Mouse (Mus musculus): ENCODE results near the gene Cby1. TPM values are rescaled to one million over a fixed set of nuclear protein-coding genes. Genes with fewer than 3 reads are reported as not detected.

Cby1 gene
- 3.9 and 4.2 TPM in 2 replicates for polyA plus RNA-seq (2012; rRNA removed)

DNA sequence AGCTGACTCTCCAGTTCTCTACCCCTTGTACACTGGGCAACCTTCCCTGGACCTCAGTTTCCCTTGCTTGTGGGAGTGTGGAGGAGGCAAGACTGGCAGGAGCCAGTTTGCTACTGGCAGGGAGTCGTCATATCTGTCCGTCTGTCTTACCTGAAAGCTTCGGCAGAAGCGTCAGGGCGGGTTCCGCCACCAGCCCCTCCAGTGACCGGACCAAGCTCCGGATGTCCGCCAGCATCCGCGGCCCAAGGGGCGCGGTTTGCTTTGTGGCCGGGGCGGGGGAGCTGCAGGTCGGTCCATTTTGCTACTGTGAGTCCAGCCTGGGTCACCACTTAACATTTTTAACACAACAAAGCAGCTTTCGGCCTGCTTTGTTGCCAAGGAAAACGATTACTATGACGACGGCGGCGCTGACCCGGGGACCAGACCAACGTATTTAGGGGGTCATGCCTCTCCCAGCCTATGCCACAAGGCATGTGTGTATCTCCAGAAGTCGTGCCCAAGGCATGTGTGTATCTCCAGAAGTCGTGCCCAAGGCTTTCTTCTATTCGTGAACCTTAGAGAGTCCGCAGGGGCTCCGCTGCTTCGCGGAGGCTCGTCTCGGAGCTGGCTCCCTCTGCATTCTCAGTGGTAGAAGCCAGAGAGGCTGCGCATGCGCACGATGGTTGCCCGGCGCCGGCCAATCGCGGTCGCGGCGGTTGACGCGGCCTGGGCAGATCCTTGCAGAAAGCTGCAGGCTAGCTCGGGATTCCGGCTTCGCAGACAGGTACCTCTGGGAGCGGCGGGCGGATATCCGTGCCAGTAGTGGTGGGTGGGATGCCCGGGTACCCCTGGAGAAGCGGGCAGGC lies at the start of gene Cby1, which contains the start of gene Fam227a:
Cby1 (plus strand) TSS at position 669 of the 845 bp plus-strand sequence.
Fam227a (minus strand) TSS at position 426 of the 845 bp plus-strand sequence.
- peak; percentile 81 to 90 for DNase-seq (ENCODE audit: low read depth in 1 of 2, low spot score in 2 of 2)

GRCm38 (mm10) chr15:79609226-79609625 lies 49.8 kb upstream of the Cby1 start:
- WGBS: 88% methylated on average over 2 of the region's 2 CpGs
- TF ChIP-seq POLR2A (IDR thresholded peaks at IDR 0.05; ENCODE audit: low read depth, low read length) (no peak), CTCF (IDR thresholded peaks at IDR 0.05; ENCODE audit: extremely low read depth, insufficient read depth, insufficient read length, insufficient replicate concordance) (no peak)
- no peak for DNase-seq (ENCODE audit: low read depth in 1 of 2, low spot score in 2 of 2)
- 0 out of 2 replicates have a peak, but pooled peaks cover 2% of the 10 kb centered on the region for H3K4me1 ChIP-seq (ENCODE audit: control insufficient read depth, insufficient read depth, insufficient read length)
- peaks cover 8% of the 10 kb centered on the region for H3K27me3 ChIP-seq (ENCODE audit: control insufficient read depth, insufficient read depth, low read length)
- no peaks in the 10 kb centered on the region for H3K36me3 ChIP-seq (ENCODE audit: control insufficient read depth, insufficient read depth, low read length)
- no peak overlapping the region for H3K4me3 ChIP-seq (ENCODE audit: extremely low read depth, insufficient read depth, insufficient read length)
- no peak overlapping the region for H3K27ac ChIP-seq (ENCODE audit: insufficient read depth, low read length)

More for the DNA sequence above, at the start of gene Cby1, which contains the start of gene Fam227a:
- Histone ChIP-seq H3K4me1 (ENCODE audit: control insufficient read depth, insufficient read depth, insufficient read length) (no peaks in the 10 kb centered on the region), H3K36me3 (ENCODE audit: control insufficient read depth, insufficient read depth, low read length) (no peaks in the 10 kb centered on the region), H3K4me3 (ENCODE audit: extremely low read depth, insufficient read depth, insufficient read length) (peak within 1 kb of the TSS; percentile 85), H3K27ac (ENCODE audit: insufficient read depth, low read length) (peak within 1 kb of the TSS; percentile 95), H3K27me3 (ENCODE audit: control insufficient read depth, insufficient read depth, low read length) (no peaks in the 10 kb centered on the region)
- under 1% methylated on average over 55 of the region's 55 CpGs for WGBS
- TF ChIP-seq CTCF (IDR thresholded peaks at IDR 0.05; ENCODE audit: extremely low read depth, insufficient read depth, insufficient read length, insufficient replicate concordance) (no peak), POLR2A (IDR thresholded peaks at IDR 0.05; ENCODE audit: low read depth, low read length) (no peak)

- Histone ChIP-seq H3K4me3 (ENCODE audit: extremely low read depth, insufficient read depth, insufficient read length) (no peak overlapping the region), H3K36me3 (ENCODE audit: control insufficient read depth, insufficient read depth, low read length) (no peaks in the 10 kb centered on the region), H3K27ac (ENCODE audit: insufficient read depth, low read length) (no peak overlapping the region), H3K4me1 (ENCODE audit: control insufficient read depth, insufficient read depth, insufficient read length) (no peaks in the 10 kb centered on the region), H3K27me3 (ENCODE audit: control insufficient read depth, insufficient read depth, low read length) (no peaks in the 10 kb centered on the region)
- no peak for DNase-seq (ENCODE audit: low read depth in 1 of 2, low spot score in 2 of 2)
- WGBS: 90% methylated on average over 7 of the region's 7 CpGs
- no peak for TF ChIP-seq CTCF (IDR thresholded peaks at IDR 0.05; ENCODE audit: extremely low read depth, insufficient read depth, insufficient read length, insufficient replicate concordance)
- TF ChIP-seq POLR2A (IDR thresholded peaks at IDR 0.05; ENCODE audit: low read depth, low read length): no peak
These were observed 43.5 kb upstream of the Cby1 start for GRCm38 (mm10) chr15:79615501-79615900.

DNA sequence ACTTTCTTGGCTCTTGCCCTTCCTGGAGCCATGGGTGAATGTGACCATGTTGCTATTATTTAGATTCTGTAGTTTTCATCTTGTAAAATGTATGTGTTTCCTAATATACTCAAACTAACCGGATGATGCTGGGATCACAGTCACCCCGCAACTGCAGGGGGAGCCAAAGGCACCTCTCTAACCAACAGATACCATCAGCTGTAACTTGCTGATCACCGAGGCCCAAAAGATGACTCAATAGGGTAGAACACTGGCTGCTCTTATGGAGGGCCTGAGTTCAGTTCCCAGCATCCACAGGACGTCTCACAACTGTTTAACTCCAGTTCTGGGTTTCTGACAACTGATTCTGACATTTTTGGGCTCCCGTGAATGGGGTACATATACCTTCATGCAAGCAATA lies 42.3 kb upstream of the Cby1 start:
- H3K4me3 ChIP-seq (ENCODE audit: extremely low read depth, insufficient read depth, insufficient read length): no peak overlapping the region
- no peak overlapping the region for H3K27ac ChIP-seq (ENCODE audit: insufficient read depth, low read length)
- no peak for DNase-seq (ENCODE audit: low read depth in 1 of 2, low spot score in 2 of 2)
- no peaks in the 10 kb centered on the region for H3K36me3 ChIP-seq (ENCODE audit: control insufficient read depth, insufficient read depth, low read length)
- WGBS: 73% methylated on average over 5 of the region's 5 CpGs
- H3K27me3 ChIP-seq (ENCODE audit: control insufficient read depth, insufficient read depth, low read length): no peaks in the 10 kb centered on the region
- no peaks in the 10 kb centered on the region for H3K4me1 ChIP-seq (ENCODE audit: control insufficient read depth, insufficient read depth, insufficient read length)
- no peak for TF ChIP-seq CTCF (IDR thresholded peaks at IDR 0.05; ENCODE audit: extremely low read depth, insufficient read depth, insufficient read length, insufficient replicate concordance)
- TF ChIP-seq POLR2A (IDR thresholded peaks at IDR 0.05; ENCODE audit: low read depth, low read length): no peak

DNA sequence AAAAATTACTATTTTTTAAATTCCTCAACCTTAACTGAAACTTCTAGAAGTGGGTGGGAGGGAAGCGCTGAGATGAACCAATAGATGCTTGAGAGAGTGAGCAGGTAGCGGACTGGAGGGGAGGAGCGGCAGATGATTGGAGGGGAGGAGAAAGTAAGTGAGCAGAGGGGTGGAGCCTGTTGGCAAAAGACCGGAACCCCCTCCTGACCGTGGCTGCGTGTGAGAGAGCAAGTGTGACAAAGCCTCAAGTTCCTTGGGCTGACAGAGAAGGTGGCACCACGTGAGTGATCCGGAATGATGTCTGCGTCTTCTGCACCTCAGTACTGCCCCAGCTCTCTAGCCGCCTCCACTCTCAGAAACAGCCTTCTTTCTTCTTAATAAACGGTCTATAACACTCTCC lies 41.9 kb upstream of the Cby1 start:
- H3K27me3 ChIP-seq (ENCODE audit: control insufficient read depth, insufficient read depth, low read length): no peaks in the 10 kb centered on the region
- DNase-seq (ENCODE audit: low read depth in 1 of 2, low spot score in 2 of 2): no peak
- TF ChIP-seq POLR2A (IDR thresholded peaks at IDR 0.05; ENCODE audit: low read depth, low read length) (no peak), CTCF (IDR thresholded peaks at IDR 0.05; ENCODE audit: extremely low read depth, insufficient read depth, insufficient read length, insufficient replicate concordance) (no peak)
- no peak overlapping the region for H3K4me3 ChIP-seq (ENCODE audit: extremely low read depth, insufficient read depth, insufficient read length)
- no peaks in the 10 kb centered on the region for H3K4me1 ChIP-seq (ENCODE audit: control insufficient read depth, insufficient read depth, insufficient read length)
- 88% methylated on average over 11 of the region's 11 CpGs for WGBS
- no peak overlapping the region for H3K27ac ChIP-seq (ENCODE audit: insufficient read depth, low read length)
- no peaks in the 10 kb centered on the region for H3K36me3 ChIP-seq (ENCODE audit: control insufficient read depth, insufficient read depth, low read length)

GRCm38 (mm10) chr15:79618456-79618855 lies 40.5 kb upstream of the Cby1 start:
- Histone ChIP-seq H3K27me3 (ENCODE audit: control insufficient read depth, insufficient read depth, low read length) (no peaks in the 10 kb centered on the region), H3K27ac (ENCODE audit: insufficient read depth, low read length) (no peak overlapping the region), H3K4me3 (ENCODE audit: extremely low read depth, insufficient read depth, insufficient read length) (no peak overlapping the region), H3K36me3 (ENCODE audit: control insufficient read depth, insufficient read depth, low read length) (no peaks in the 10 kb centered on the region), H3K4me1 (ENCODE audit: control insufficient read depth, insufficient read depth, insufficient read length) (no peaks in the 10 kb centered on the region)
- WGBS: 20% methylated on average over 7 of the region's 7 CpGs
- DNase-seq (ENCODE audit: low read depth in 1 of 2, low spot score in 2 of 2): no peak
- TF ChIP-seq POLR2A (IDR thresholded peaks at IDR 0.05; ENCODE audit: low read depth, low read length) (no peak), CTCF (IDR thresholded peaks at IDR 0.05; ENCODE audit: extremely low read depth, insufficient read depth, insufficient read length, insufficient replicate concordance) (no peak)

Measured in spleen, adult 2 months (tissue).